Mouse (Mus musculus) G1E (cell line): ENCODE measurements around the gene Ankrd13a.

Experiments
- CTCF ChIP-seq: IDR thresholded peaks from 2 replicates; pipeline ENCODE4 v1.5.1; 2012; ENCODE audit warnings: low read depth, low read length, inconsistent platforms, mixed read lengths
- GATA1 ChIP-seq: IDR thresholded peaks from 2 replicates; pipeline ENCODE4 v1.6.1; 2012; ENCODE audit warnings: borderline replicate concordance, low read length, inconsistent platforms, mixed read lengths
- GATA2 ChIP-seq: IDR thresholded peaks from 2 replicates; pipeline ENCODE4 v1.6.1; 2012; ENCODE audit warnings: low read depth, low read length, inconsistent platforms, borderline replicate concordance
- POLR2AphosphoS5 ChIP-seq: IDR thresholded peaks from 2 replicates; pipeline ENCODE4 v1.6.1; 2012; ENCODE audit warnings: low read depth, low read length, inconsistent platforms; ENCODE audit not compliant: insufficient replicate concordance
- TAL1 ChIP-seq: conservative IDR thresholded peaks from 2 replicates; pipeline ENCODE4 v1.6.1; 2012; ENCODE audit warnings: low read depth, low read length, inconsistent platforms, mixed read lengths

GRCm38 (mm10) chr5:114769786-114770185, 4.7 kb upstream of the Ankrd13a start:
- TF ChIP-seq CTCF: no peak
- no peak for TF ChIP-seq GATA1
- no peak for TF ChIP-seq POLR2AphosphoS5
- TF ChIP-seq TAL1: no peak
- no peak for TF ChIP-seq GATA2
